Mouse (Mus musculus): ENCODE results near the gene Ccdc83.

Ccdc83 gene

GRCm38 (mm10) chr7:90265289-90265970 is at the start of gene Ccdc83:
Ccdc83 (minus strand) TSS chr7:90265777.
- in situ Hi-C loops (cut with MboI, MseI) = no loop called here

GRCm38 (mm10) chr7:90313421-90313820 is 47.8 kb upstream of the Ccdc83 start:
- in situ Hi-C loops (cut with MboI, MseI) = loop anchor here (5.0 kb wide), 1 partner anchor 94 kb away; no protein-coding TSS in a partner anchor

- in situ Hi-C loops (cut with MboI, MseI) = loop anchor here (5.0 kb wide), 1 partner anchor 95 kb away; no protein-coding TSS in a partner anchor
These were observed 46.7 kb upstream of the Ccdc83 start for GRCm38 (mm10) chr7:90312151-90312883.

DNA sequence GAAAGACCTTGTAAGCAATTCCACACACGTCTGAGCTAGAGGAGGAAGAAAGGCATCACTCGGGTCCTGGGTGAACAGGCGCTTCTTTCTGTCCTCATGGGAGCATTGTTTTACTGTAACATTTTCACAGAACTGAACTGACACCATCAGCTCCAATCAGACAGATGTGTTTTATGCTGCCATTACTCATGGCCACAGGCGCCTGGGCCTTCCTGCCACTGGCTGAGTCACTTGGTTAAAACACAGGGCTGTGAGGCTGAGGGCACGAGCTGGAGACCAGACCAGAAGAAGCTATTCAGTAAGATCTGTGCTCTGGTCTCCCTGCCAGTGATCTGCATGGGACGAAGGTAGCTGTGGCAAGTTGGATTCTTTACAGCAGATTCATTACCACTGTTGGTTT is 42.4 kb upstream of the Ccdc83 start:
- in situ Hi-C loops (cut with MboI, MseI) = loop anchor here (10.0 kb wide), 1 partner anchor 1043 kb away; no protein-coding TSS in a partner anchor

DNA sequence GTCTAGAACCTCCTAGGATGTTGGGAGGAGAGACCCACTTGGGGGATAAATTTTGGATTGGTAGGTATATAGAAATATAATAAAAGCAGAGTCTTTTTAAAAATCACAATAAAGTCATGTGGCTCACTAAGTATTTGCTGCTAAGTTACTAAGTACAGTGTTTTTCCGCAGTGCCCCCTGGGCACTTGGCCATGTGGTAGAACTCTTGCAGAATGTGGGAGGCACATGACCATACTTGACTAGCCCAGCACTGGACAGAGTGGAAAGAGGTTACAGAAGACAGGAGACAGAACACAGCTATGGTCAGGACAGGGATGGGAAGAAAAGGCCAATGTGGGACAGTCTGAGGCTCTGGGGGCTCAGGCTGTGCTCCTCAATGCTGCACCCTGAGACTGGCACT is 41.4 kb upstream of the Ccdc83 start:
- in situ Hi-C loops (cut with MboI, MseI) = loop anchor here (10.0 kb wide), 1 partner anchor 1042 kb away; no protein-coding TSS in a partner anchor

- in situ Hi-C loops (cut with MboI, MseI) = loop anchor here (10.0 kb wide), 1 partner anchor 1041 kb away; no protein-coding TSS in a partner anchor
These were observed 40.5 kb upstream of the Ccdc83 start for GRCm38 (mm10) chr7:90306079-90306478.

DNA sequence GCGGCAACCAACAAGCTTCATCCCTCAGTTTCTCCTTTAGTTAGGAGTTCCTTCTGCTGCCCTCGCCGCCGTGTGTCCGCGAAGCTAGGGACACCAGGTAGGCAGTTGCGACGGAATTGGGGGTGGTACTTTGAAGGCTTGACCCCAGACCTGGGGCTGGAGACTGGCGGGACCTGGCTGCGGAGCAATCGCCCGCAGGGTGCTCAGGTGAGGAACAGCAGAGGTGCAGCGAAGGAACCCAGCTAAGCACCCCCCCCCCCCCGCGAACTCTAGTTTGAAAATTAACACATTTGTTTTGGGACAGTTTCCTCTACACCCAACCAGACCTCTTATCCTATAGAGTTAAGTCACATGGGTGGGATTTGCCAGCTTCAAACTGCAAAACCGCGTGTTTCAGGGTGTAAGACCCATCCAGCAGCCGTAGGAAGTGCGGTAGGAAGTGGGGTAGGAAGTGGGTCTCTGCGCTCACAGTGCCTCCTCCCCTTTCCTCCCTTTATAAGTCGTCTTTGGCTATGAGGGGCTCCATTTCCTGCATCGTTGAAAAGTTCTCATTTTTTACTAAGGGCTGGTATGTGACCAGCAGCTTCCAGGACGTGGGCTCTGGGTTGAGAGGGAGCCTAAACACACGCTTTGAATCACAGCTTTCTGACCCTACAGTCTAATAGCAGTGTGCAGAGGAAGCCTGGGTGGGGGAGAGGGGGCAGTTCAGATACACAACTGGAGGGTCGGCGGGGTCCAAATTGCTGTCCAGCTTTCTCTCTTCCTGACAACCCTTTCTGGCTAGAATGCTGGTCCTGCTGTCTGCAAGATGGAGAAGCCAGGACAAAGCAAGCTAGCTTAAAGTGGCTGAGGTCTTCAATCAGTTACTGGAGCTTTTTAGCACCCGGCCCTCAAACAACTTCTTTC is 37.3 kb upstream of the Ccdc83 start:
- in situ Hi-C loops (cut with MboI, MseI) = loop anchor here (10.0 kb wide), 1 partner anchor 1038 kb away; no protein-coding TSS in a partner anchor

- in situ Hi-C loops (cut with MboI, MseI) = loop anchor here (10.0 kb wide), 1 partner anchor 1037 kb away; no protein-coding TSS in a partner anchor
These were observed 36.5 kb upstream of the Ccdc83 start, which contains the start of gene Sytl2 for GRCm38 (mm10) chr7:90301942-90302646. Sytl2 (plus strand) TSS chr7:90302252.

- in situ Hi-C loops (cut with MboI, MseI) = loop anchor here (25.0 kb wide), 1 partner anchor 1145 kb away; no protein-coding TSS in a partner anchor
These were observed 26.3 kb upstream of the Ccdc83 start for GRCm38 (mm10) chr7:90291885-90292284.

DNA sequence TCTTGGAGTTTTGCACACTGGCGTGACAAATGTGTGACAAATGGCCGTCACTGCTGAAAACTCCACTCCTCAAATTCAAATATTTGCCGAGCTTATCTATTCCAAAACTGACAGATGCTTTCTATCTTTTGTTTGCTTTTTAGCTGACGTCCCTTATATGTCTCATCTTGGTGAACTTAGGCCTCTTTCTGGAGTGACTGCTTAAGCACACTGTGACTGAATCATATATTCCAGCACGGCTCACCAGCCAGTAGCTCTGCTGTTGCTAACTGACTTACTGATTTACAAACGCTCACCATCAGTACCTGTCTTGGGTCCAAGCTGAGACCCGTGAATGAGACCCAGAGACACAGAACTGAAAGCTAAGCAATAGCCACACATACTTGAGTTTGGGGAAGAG is 19.2 kb upstream of the Ccdc83 start:
- in situ Hi-C loops (cut with MboI, MseI) = loop anchor here (5.0 to 25.0 kb wide), 2 partner anchors 118 to 1153 kb away; no protein-coding TSS in a partner anchor

- in situ Hi-C loops (cut with MboI, MseI) = loop anchor here (5.0 to 25.0 kb wide), 2 partner anchors 120 to 1155 kb away; no protein-coding TSS in a partner anchor
These were observed 17.2 kb upstream of the Ccdc83 start for GRCm38 (mm10) chr7:90282786-90283185.

GRCm38 (mm10) chr7:90281759-90282546 is 16.4 kb upstream of the Ccdc83 start:
- in situ Hi-C loops (cut with MboI, MseI) = loop anchor here (5.0 to 25.0 kb wide), 2 partner anchors 120 to 1155 kb away; no protein-coding TSS in a partner anchor

DNA sequence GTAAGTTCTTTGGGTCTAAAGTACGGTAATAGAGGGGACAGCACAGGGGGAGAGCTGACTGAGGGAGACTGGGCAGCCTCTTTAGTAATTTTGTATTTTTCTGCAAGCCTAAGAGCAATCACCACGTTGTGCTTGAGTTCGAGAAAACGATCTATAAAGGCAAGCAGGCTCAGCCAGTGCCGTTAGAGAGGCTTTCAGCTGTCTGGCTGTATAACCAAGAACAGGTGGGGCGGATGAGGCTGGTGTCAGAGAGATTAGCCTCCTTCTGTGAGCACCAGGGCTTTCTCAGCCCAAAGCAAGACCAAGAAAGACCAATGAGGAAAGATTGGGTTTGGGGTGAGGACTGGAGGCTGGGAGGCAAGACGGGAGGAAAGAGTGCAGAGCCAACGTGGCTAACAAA is 15.3 kb upstream of the Ccdc83 start:
- in situ Hi-C loops (cut with MboI, MseI) = loop anchor here (5.0 to 25.0 kb wide), 2 partner anchors 121 to 1156 kb away; no protein-coding TSS in a partner anchor

DNA sequence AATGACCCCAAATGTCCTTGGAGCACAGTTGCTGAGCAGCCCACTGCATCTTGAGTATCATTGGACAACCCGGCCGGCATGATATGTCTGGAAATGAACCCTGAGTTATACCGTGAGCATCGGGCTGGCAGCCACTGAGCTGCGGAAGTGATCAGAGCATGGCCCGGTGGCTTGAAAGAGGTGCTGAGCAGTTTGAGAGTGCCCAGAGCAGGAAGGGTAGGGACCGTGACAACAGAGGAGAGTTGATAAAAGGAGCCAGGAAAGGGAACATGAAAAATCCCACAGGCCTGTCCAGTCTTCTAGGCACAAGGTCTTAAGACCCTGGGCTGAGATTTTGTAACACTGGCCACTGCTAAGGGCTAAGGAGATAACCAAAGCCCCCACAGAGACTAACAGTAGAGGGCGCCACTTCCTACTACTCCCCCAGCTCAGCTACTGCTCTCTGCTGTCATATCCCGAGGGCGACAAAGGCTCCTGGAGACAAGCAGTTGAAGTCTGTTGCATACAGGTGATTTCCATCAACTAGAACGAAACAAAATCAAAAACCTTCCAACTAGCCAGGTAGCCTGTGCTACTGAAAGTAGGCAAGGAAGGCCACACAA is 14.8 kb upstream of the Ccdc83 start:
- in situ Hi-C loops (cut with MboI, MseI) = loop anchor here (5.0 to 25.0 kb wide), 2 partner anchors 122 to 1157 kb away; no protein-coding TSS in a partner anchor

GRCm38 (mm10) chr7:90279136-90279535 is 13.6 kb upstream of the Ccdc83 start:
- in situ Hi-C loops (cut with MboI, MseI) = loop anchor here (25.0 kb wide), 1 partner anchor 1158 kb away; no protein-coding TSS in a partner anchor

DNA sequence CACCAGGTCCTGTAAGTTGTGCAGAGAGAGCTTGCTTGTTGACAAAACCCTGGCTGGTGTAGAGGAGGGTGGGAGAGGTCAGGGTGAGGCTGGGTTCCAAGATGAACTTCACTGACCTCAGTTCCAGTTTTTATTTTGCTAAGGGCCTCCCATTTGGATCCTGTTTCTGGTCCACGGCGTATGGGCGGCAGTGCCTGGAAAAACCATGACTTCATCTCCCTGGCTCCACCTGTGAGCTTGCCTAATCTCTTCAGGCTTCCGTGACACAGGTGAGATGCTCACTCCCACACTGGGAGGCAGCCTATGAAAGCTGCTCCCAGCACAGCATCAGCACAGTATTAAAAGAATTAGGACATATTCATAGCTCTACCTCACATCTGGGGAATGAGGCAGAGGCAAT is 12.2 kb upstream of the Ccdc83 start:
- in situ Hi-C loops (cut with MboI, MseI) = loop anchor here (25.0 kb wide), 1 partner anchor 1160 kb away; no protein-coding TSS in a partner anchor

- in situ Hi-C loops (cut with MboI, MseI) = loop anchor here (25.0 kb wide), 1 partner anchor 1160 kb away; no protein-coding TSS in a partner anchor
These were observed 11.7 kb upstream of the Ccdc83 start for GRCm38 (mm10) chr7:90277246-90277645.

DNA sequence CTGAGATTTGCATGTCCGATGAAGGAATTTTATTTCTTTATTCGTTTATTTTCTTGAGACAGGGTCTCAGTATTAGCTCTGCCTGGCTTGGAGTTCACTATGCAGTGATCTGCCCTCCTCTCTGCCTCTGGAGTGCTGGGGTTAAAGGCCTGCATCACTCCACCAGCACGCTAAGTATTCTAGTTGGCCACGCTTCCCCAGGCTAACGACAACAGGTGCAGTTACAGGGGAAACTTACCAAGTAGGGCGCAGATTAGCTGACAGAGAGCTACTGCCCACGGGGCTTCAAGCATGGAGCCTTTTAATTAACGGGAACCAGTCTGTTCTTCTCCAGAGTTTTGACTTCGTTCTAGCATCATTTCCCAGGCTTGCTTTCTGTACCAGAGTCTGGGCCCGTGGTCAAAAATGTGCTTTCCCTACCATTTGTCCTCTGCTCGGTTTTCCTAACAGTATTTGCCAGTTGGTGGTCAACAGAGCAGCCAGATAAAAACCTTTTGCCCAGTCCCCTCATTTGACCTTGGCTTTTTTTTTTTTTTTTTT is 9.1 kb upstream of the Ccdc83 start:
- in situ Hi-C loops (cut with MboI, MseI) = loop anchor here (25.0 kb wide), 1 partner anchor 1163 kb away; no protein-coding TSS in a partner anchor
